Comparison of ENCODE assay signal across 8 mouse cellular contexts in genomic region chr10:83251377-83251776, GRCm38 (mm10).
DNase-seq lines count a peak whose midpoint lies in the region; ATAC-seq and TF ChIP-seq lines count a peak whose summit lies in the region.

No protein-coding gene starts in this region.

- peaks cover 6% of the 10 kb centered on the region; the same call in 1 of the 2 replicates for H3K36me3 ChIP-seq in liver, adult 2 months (ENCODE audit: control insufficient read depth, insufficient read depth, low read length)
- H3K36me3 ChIP-seq in liver, embryonic 12.5 days = no peaks in the 10 kb centered on the region

- no peak overlapping the region for H3K4me2 ChIP-seq in liver, embryonic 12.5 days

- no peak overlapping the region for H3K27ac ChIP-seq in cerebellum, adult 2 months (ENCODE audit: insufficient read depth, low read length)
- no peak overlapping the region for H3K27ac ChIP-seq in liver, adult 2 months (replicated peaks; ENCODE audit: insufficient read depth, low read depth, low read length)
- no peak overlapping the region for H3K27ac ChIP-seq in liver, embryonic 12.5 days

- H3K9ac ChIP-seq in liver, adult 2 months (ENCODE audit: low read depth, low read length) = no peak overlapping the region
- H3K9ac ChIP-seq in liver, embryonic 12.5 days = no peak overlapping the region

- H3K4me3 ChIP-seq in cerebellum, adult 2 months (replicated peaks; ENCODE audit: insufficient read depth, low read depth, low read length) = no peak overlapping the region
- H3K4me3 ChIP-seq in liver, adult 2 months (ENCODE audit: insufficient read depth, low read depth, low read length) = no peak overlapping the region
- H3K4me3 ChIP-seq in liver, embryonic 12.5 days = no peak overlapping the region

- H3K27me3 ChIP-seq in cerebellum, adult 2 months (ENCODE audit: control insufficient read depth, insufficient read depth, low read length) = no peaks in the 10 kb centered on the region
- no peaks in the 10 kb centered on the region for H3K27me3 ChIP-seq in liver, adult 2 months (ENCODE audit: control insufficient read depth, insufficient read depth, low read length)
- no peaks in the 10 kb centered on the region for H3K27me3 ChIP-seq in liver, embryonic 12.5 days (replicated peaks)

- peak; percentile 46; the same call in 1 of the 2 replicates for TF ChIP-seq CTCF in cerebellum, adult 2 months (IDR thresholded peaks at IDR 0.05; ENCODE audit: borderline replicate concordance, insufficient read depth, low read depth, low read length)
- TF ChIP-seq CTCF in liver, adult 2 months (IDR thresholded peaks at IDR 0.05; ENCODE audit: low read depth, low read length) = peak; percentile 72
- peak; percentile 38; the same call in 1 of the 2 replicates for TF ChIP-seq CTCF in brain, embryonic 14.5 days (IDR thresholded peaks at IDR 0.05; ENCODE audit: borderline replicate concordance, extremely low read depth, insufficient read depth, insufficient read length)

- H3K79me2 ChIP-seq in liver, adult 2 months (ENCODE audit: control insufficient read depth, insufficient read depth, low read length) = no peaks in the 10 kb centered on the region

- 78% methylated on average over 8 of the region's 8 CpGs for WGBS in cerebellum, adult 2 months
- 74% methylated on average over 8 of the region's 8 CpGs for WGBS in liver, adult 2 months
- 46% methylated on average over 8 of the region's 8 CpGs for WGBS in liver, embryonic 12.5 days (ENCODE audit: insufficient replicate concordance)

- no peak for DNase-seq in cerebellum, adult 2 months
- peak; percentile 19 for DNase-seq in liver, adult 2 months (ENCODE audit: extremely low read depth, low read depth, low spot score)
- DNase-seq in brain, embryonic 14.5 days (ENCODE audit: low read depth) = peak; percentile 26
- DNase-seq in retina, postnatal 1 day = peak; percentile 37
- no peak for DNase-seq in gastrocnemius, postnatal 10 days
- DNase-seq in neural tube, embryonic 10.5 days (ENCODE audit: extremely low spot score, low spot score) = no peak

- no peaks in the 10 kb centered on the region for H3K4me1 ChIP-seq in cerebellum, adult 2 months (ENCODE audit: control insufficient read depth, insufficient read depth, low read length)
- H3K4me1 ChIP-seq in liver, adult 2 months (ENCODE audit: control insufficient read depth, insufficient read depth, low read length) = no peaks in the 10 kb centered on the region
- H3K4me1 ChIP-seq in liver, embryonic 12.5 days = no peaks in the 10 kb centered on the region

- no peak for TF ChIP-seq POLR2A in cerebellum, adult 2 months (IDR thresholded peaks at IDR 0.05; ENCODE audit: borderline replicate concordance, insufficient read depth, low read length)
- TF ChIP-seq POLR2A in liver, adult 2 months (IDR thresholded peaks at IDR 0.05; ENCODE audit: extremely low read depth, insufficient read depth, low read length) = no peak
- no peak for TF ChIP-seq POLR2A in brain, embryonic 14.5 days (IDR thresholded peaks at IDR 0.05; ENCODE audit: borderline replicate concordance, extremely low read depth, insufficient read depth, insufficient read length, poor library complexity, severe bottlenecking)

- no peak for ATAC-seq in cerebellum, adult (ENCODE audit: insufficient number of reproducible peaks, low FRiP score, low TSS enrichment)
- no peak for ATAC-seq in liver, embryonic 12.5 days

- H3K9me3 ChIP-seq in liver, embryonic 12.5 days (replicated peaks) = no peaks in the 10 kb centered on the region

Comparison
In these comparisons a context has a peak if more than half of its experiments do, and no peak if none do; other contexts are left out.
1. DNase-seq: peak in liver, adult 2 months (single experiment), brain, embryonic 14.5 days (single experiment) and retina, postnatal 1 day (single experiment); none in cerebellum, adult 2 months (0 of 2), gastrocnemius, postnatal 10 days (single experiment) and neural tube, embryonic 10.5 days (single experiment).
2. Peak in every context shown above with its lines, with median percentiles within 50 percentile points of each other: CTCF ChIP-seq.